In the genomic region with DNA sequence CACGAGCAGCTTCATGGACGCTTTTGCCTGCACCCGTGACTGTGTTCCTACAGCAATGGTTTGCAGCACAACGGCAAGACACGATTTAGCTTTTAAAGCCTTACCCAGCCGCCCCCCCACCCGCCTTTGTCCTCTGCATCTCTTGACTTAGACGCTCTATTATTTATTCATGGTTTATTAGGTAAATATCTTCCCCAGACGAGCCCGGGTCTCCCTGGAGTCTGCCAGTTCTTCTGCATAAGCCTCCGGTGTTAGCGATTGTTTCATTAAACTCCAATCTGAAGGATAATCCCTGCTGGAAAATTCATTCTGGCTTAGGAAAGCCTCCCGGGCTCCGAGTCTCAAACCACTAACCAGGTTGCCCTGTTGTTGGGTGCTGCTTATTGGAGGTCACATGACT, we compare ENCODE assay signal across 31 mouse cellular contexts.
DNase-seq lines count a peak whose midpoint lies in the region; ATAC-seq and TF ChIP-seq lines count a peak whose summit lies in the region.
"Had no signal": no experiment of that assay in that cellular context is flagged by ENCODE, and none has a peak within 500 bp of the region (broad histone marks: within the 10 kb centered on the region; RNA-seq: fewer than 3 reads in every experiment).

No protein-coding gene starts in this region.

- H3K9me3 ChIP-seq in hindbrain, embryonic 11.5 days (ENCODE audit: control insufficient read depth, low read length): no peaks in the 10 kb centered on the region
- H3K9me3 ChIP-seq in hindbrain, embryonic 16.5 days (ENCODE audit: control insufficient read depth, low read length): no peaks in the 10 kb centered on the region
- no peaks in the 10 kb centered on the region for H3K9me3 ChIP-seq in neural tube, embryonic 15.5 days (replicated peaks)
- no peaks in the 10 kb centered on the region for H3K9me3 ChIP-seq in midbrain, postnatal 0 days (ENCODE audit: low read length)
- H3K9me3 ChIP-seq in liver, embryonic 11.5 days (ENCODE audit: control insufficient read depth, low read length): no peaks in the 10 kb centered on the region
- H3K9me3 ChIP-seq: embryonic facial prominence, embryonic 10.5 days; embryonic facial prominence, embryonic 15.5 days; forebrain, embryonic 12.5 days; heart, embryonic 13.5 days; intestine, embryonic 15.5 days; limb, embryonic 13.5 days; liver, embryonic 12.5 days; neural tube, embryonic 13.5 days had no signal

- DNase-seq in hindbrain, embryonic 11.5 days (ENCODE audit: low spot score): peak; percentile 11
- no peak for DNase-seq in neural tube, embryonic 10.5 days (ENCODE audit: extremely low spot score, low spot score)
- DNase-seq in midbrain, postnatal 0 days (ENCODE audit: low spot score): no peak
- no peak for DNase-seq in layer of hippocampus, adult 18-20 months (ENCODE audit: low spot score in 2 of 2)
- DNase-seq in liver, embryonic 11.5 days (ENCODE audit: low spot score): no peak
- no peak for DNase-seq in left cerebral cortex, adult 8-10 months (ENCODE audit: low spot score in 2 of 2)
- DNase-seq: adrenal gland, adult 2 months; adrenal gland, postnatal 36 days; cerebellum, adult 2 months; cerebellum, postnatal 25 days; forebrain, postnatal 0 days; heart, postnatal 10 days; kidney, adult 2 months; kidney, postnatal 36 days; liver, postnatal 0 days; lung, postnatal 36 days; right cerebral cortex, adult 18-20 months; thymus, adult 2 months; thymus, postnatal 36 days had no signal

- ATAC-seq in hindbrain, embryonic 11.5 days (ENCODE audit: low FRiP score): no peak
- no peak for ATAC-seq in hindbrain, embryonic 16.5 days
- no peak for ATAC-seq in neural tube, embryonic 15.5 days (ENCODE audit: low FRiP score)
- no peak for ATAC-seq in midbrain, postnatal 0 days (ENCODE audit: low FRiP score)
- ATAC-seq in liver, embryonic 11.5 days (replicated peaks; ENCODE audit: low FRiP score): no peak
- ATAC-seq: activated CD4-positive, CD25-positive, alpha-beta regulatory T cell, adult 4 months; forebrain, postnatal 0 days; intestine, embryonic 15.5 days; liver, embryonic 12.5 days; liver, postnatal 0 days had no signal

- no peaks in the 10 kb centered on the region for H3K27me3 ChIP-seq in hindbrain, embryonic 11.5 days (ENCODE audit: control insufficient read depth, insufficient read depth, low read length)
- no peaks in the 10 kb centered on the region for H3K27me3 ChIP-seq in hindbrain, embryonic 16.5 days (replicated peaks; ENCODE audit: control insufficient read depth, insufficient read depth, low read length)
- H3K27me3 ChIP-seq in neural tube, embryonic 15.5 days (replicated peaks): no peaks in the 10 kb centered on the region
- no peaks in the 10 kb centered on the region for H3K27me3 ChIP-seq in midbrain, postnatal 0 days (ENCODE audit: insufficient read depth, low read length)
- H3K27me3 ChIP-seq in liver, embryonic 11.5 days (replicated peaks; ENCODE audit: control insufficient read depth, insufficient read depth, low read length): no peaks in the 10 kb centered on the region
- H3K27me3 ChIP-seq: CH12.LX; embryonic facial prominence, embryonic 15.5 days; forebrain, embryonic 12.5 days; heart, embryonic 13.5 days; intestine, embryonic 15.5 days; limb, embryonic 13.5 days; liver, embryonic 12.5 days; neural tube, embryonic 13.5 days had no signal

- H3K4me3 ChIP-seq in hindbrain, embryonic 11.5 days (ENCODE audit: low read depth, low read length): no peak overlapping the region
- no peak overlapping the region for H3K4me3 ChIP-seq in hindbrain, embryonic 16.5 days (ENCODE audit: low read length)
- H3K4me3 ChIP-seq in neural tube, embryonic 15.5 days (replicated peaks): no peak overlapping the region
- H3K4me3 ChIP-seq in midbrain, postnatal 0 days (ENCODE audit: low read depth, low read length): no peak overlapping the region
- no peak overlapping the region for H3K4me3 ChIP-seq in liver, embryonic 11.5 days (ENCODE audit: low read depth, low read length)
- H3K4me3 ChIP-seq: embryonic facial prominence, embryonic 10.5 days; embryonic facial prominence, embryonic 15.5 days; forebrain, embryonic 12.5 days; heart, embryonic 13.5 days; intestine, embryonic 15.5 days; limb, embryonic 13.5 days; liver, embryonic 12.5 days; neural tube, embryonic 13.5 days had no signal

- H3K36me3 ChIP-seq in hindbrain, embryonic 11.5 days (ENCODE audit: control insufficient read depth, insufficient read depth, low read length): no peaks in the 10 kb centered on the region
- no peaks in the 10 kb centered on the region for H3K36me3 ChIP-seq in hindbrain, embryonic 16.5 days (ENCODE audit: control insufficient read depth, insufficient read depth, low read length)
- no peaks in the 10 kb centered on the region for H3K36me3 ChIP-seq in neural tube, embryonic 15.5 days
- H3K36me3 ChIP-seq in midbrain, postnatal 0 days (ENCODE audit: insufficient read depth, low read length): no peaks in the 10 kb centered on the region
- H3K36me3 ChIP-seq in liver, embryonic 11.5 days (ENCODE audit: control insufficient read depth, insufficient read depth, low read length): no peaks in the 10 kb centered on the region
- H3K36me3 ChIP-seq: embryonic facial prominence, embryonic 10.5 days; embryonic facial prominence, embryonic 15.5 days; forebrain, embryonic 12.5 days; heart, embryonic 13.5 days; intestine, embryonic 15.5 days; limb, embryonic 13.5 days; liver, embryonic 12.5 days; neural tube, embryonic 13.5 days had no signal

- no peak overlapping the region for H3K9ac ChIP-seq in hindbrain, embryonic 11.5 days (ENCODE audit: low read depth, low read length)
- H3K9ac ChIP-seq in hindbrain, embryonic 16.5 days (ENCODE audit: low read depth, low read length): no peak overlapping the region
- no peak overlapping the region for H3K9ac ChIP-seq in neural tube, embryonic 15.5 days (replicated peaks)
- no peak overlapping the region for H3K9ac ChIP-seq in midbrain, postnatal 0 days (replicated peaks; ENCODE audit: low read length, poor library complexity, severe bottlenecking)
- H3K9ac ChIP-seq in liver, embryonic 11.5 days (ENCODE audit: low read depth, low read length): no peak overlapping the region
- H3K9ac ChIP-seq: embryonic facial prominence, embryonic 15.5 days; forebrain, embryonic 12.5 days; forebrain, postnatal 0 days; heart, embryonic 13.5 days; intestine, embryonic 15.5 days; limb, embryonic 13.5 days; liver, embryonic 12.5 days; liver, postnatal 0 days; neural tube, embryonic 13.5 days had no signal

- 85% methylated on average over 14 of the region's 14 CpGs for WGBS in hindbrain, embryonic 11.5 days
- WGBS in hindbrain, embryonic 16.5 days: 60% methylated on average over 14 of the region's 14 CpGs
- 68% methylated on average over 14 of the region's 14 CpGs for WGBS in neural tube, embryonic 15.5 days
- WGBS in midbrain, postnatal 0 days: 35% methylated on average over 14 of the region's 14 CpGs
- 83% methylated on average over 14 of the region's 14 CpGs for WGBS in liver, embryonic 11.5 days

- H3K4me1 ChIP-seq in hindbrain, embryonic 11.5 days (replicated peaks; ENCODE audit: control insufficient read depth, insufficient read depth, low read length): no peaks in the 10 kb centered on the region
- no peaks in the 10 kb centered on the region for H3K4me1 ChIP-seq in hindbrain, embryonic 16.5 days (ENCODE audit: control insufficient read depth, insufficient read depth, low read depth, low read length)
- H3K4me1 ChIP-seq in neural tube, embryonic 15.5 days: 0 out of 2 replicates have a peak, but pooled peaks cover 9% of the 10 kb centered on the region
- peaks cover 5% of the 10 kb centered on the region; the same call in 1 of the 2 replicates for H3K4me1 ChIP-seq in midbrain, postnatal 0 days (ENCODE audit: insufficient read depth, low read length)
- no peaks in the 10 kb centered on the region for H3K4me1 ChIP-seq in liver, embryonic 11.5 days (replicated peaks; ENCODE audit: control insufficient read depth, insufficient read depth, low read length)
- H3K4me1 ChIP-seq: embryonic facial prominence, embryonic 10.5 days; embryonic facial prominence, embryonic 15.5 days; heart, embryonic 13.5 days; intestine, embryonic 15.5 days; limb, embryonic 13.5 days; liver, embryonic 12.5 days had no signal

- no peak overlapping the region for H3K4me2 ChIP-seq in hindbrain, embryonic 11.5 days (replicated peaks; ENCODE audit: low read depth, low read length)
- H3K4me2 ChIP-seq in hindbrain, embryonic 16.5 days (ENCODE audit: low read length): no peak overlapping the region
- H3K4me2 ChIP-seq in neural tube, embryonic 15.5 days: no peak overlapping the region
- H3K4me2 ChIP-seq in midbrain, postnatal 0 days (ENCODE audit: low read depth, low read length, poor library complexity, severe bottlenecking): no peak overlapping the region
- no peak overlapping the region for H3K4me2 ChIP-seq in liver, embryonic 11.5 days
- H3K4me2 ChIP-seq: embryonic facial prominence, embryonic 15.5 days; forebrain, embryonic 12.5 days; heart, embryonic 13.5 days; intestine, embryonic 15.5 days; limb, embryonic 13.5 days; liver, embryonic 12.5 days; neural tube, embryonic 13.5 days had no signal

- no peak overlapping the region for H3K27ac ChIP-seq in hindbrain, embryonic 11.5 days (ENCODE audit: low read depth, low read length)
- no peak overlapping the region for H3K27ac ChIP-seq in hindbrain, embryonic 16.5 days (ENCODE audit: low read depth, low read length)
- H3K27ac ChIP-seq in neural tube, embryonic 15.5 days (replicated peaks): 0 out of 2 replicates have a peak overlapping the region, but pooled peaks have one; percentile 23
- 0 out of 2 replicates have a peak overlapping the region, but pooled peaks have one; percentile 26 for H3K27ac ChIP-seq in midbrain, postnatal 0 days (ENCODE audit: low read depth, low read length)
- no peak overlapping the region for H3K27ac ChIP-seq in liver, embryonic 11.5 days (ENCODE audit: low read depth, low read length)
- H3K27ac ChIP-seq: embryonic facial prominence, embryonic 10.5 days; embryonic facial prominence, embryonic 15.5 days; forebrain, embryonic 12.5 days; heart, embryonic 13.5 days; intestine, embryonic 15.5 days; limb, embryonic 13.5 days; liver, embryonic 12.5 days; neural tube, embryonic 13.5 days had no signal

- TF ChIP-seq CTCF in midbrain, postnatal 0 days (IDR thresholded peaks at IDR 0.05): no peak

Comparison
In these comparisons a context has a peak if more than half of its experiments do, and no peak if none do; other contexts are left out.
1. H3K27ac ChIP-seq: peak in neural tube, embryonic 15.5 days (single experiment) and midbrain, postnatal 0 days (single experiment); none in hindbrain, embryonic 11.5 days (single experiment), hindbrain, embryonic 16.5 days (single experiment) and liver, embryonic 11.5 days (single experiment).